10 mouse cellular contexts compared by ENCODE assay signal in the genomic region with DNA sequence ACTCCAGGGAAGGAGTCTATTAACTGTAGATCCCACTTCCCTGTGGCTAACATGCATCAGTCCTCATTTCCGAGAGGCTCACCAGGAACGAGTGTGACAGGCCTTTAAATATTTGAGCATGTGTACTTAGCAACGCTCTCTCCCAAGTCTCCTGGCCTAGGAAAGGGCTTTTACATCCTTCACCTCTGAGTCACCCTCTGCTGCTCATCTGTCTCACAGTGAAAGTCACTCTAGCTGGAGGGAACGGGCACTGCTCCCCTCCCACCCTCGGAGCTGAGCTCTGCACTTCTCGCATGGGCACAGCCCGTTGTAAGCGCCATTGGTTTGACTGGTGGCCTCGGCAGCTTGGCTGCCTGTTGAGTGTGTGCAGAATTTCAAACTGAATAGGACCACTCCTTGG.
A peak's percentile ranks its signal among the peaks of the same experiment; 100 is the strongest.
DNase-seq lines count a peak whose midpoint lies in the region; ATAC-seq lines count a peak whose summit lies in the region.
"Had no signal": no experiment of that assay in that cellular context is flagged by ENCODE, and none has a peak within 500 bp of the region (broad histone marks: within the 10 kb centered on the region; RNA-seq: fewer than 3 reads in every experiment).

No protein-coding gene starts in this region.

- H3K27ac ChIP-seq in heart, embryonic 14.5 days (replicated peaks in 1 of 2; ENCODE audit: control insufficient read depth in 1 of 2, insufficient read depth in 1 of 2, low read depth in 2 of 2, low read length in 2 of 2), result peak overlapping the region; percentile 11 to 51
- H3K27ac ChIP-seq in forebrain, embryonic 13.5 days, result 0 out of 2 replicates have a peak overlapping the region, but pooled peaks have one; percentile 15
- H3K27ac ChIP-seq in midbrain, embryonic 11.5 days (ENCODE audit: low read depth, low read length), result no peak overlapping the region

- H3K36me3 ChIP-seq in heart, embryonic 14.5 days (ENCODE audit: control insufficient read depth, insufficient read depth, low read length), result peaks cover 4% of the 10 kb centered on the region; the same call in 1 of the 2 replicates
- H3K36me3 ChIP-seq in forebrain, embryonic 13.5 days (ENCODE audit: poor library complexity, severe bottlenecking), result no peaks in the 10 kb centered on the region
- no peaks in the 10 kb centered on the region for H3K36me3 ChIP-seq in midbrain, embryonic 11.5 days (ENCODE audit: control insufficient read depth, insufficient read depth, low read length)

- H3K9ac ChIP-seq in heart, embryonic 14.5 days (ENCODE audit: low read length), result no peak overlapping the region
- no peak overlapping the region for H3K9ac ChIP-seq in forebrain, embryonic 13.5 days
- peak overlapping the region; percentile 10; the same call in 1 of the 2 replicates for H3K9ac ChIP-seq in midbrain, embryonic 11.5 days (ENCODE audit: low read length)

- DNase-seq in heart, postnatal 36 days, result no peak
- DNase-seq in adrenal gland, adult 8-10 months, result peak; percentile 37
- DNase-seq in midbrain, embryonic 11.5 days (ENCODE audit: low spot score, missing footprints), result no peak
- no peak for DNase-seq in ovary, postnatal 36 days (ENCODE audit: low spot score)
- no peak for DNase-seq in right cerebral cortex, postnatal 14 days
- DNase-seq: layer of hippocampus, postnatal 36 days had no signal

- no peaks in the 10 kb centered on the region for H3K9me3 ChIP-seq in heart, embryonic 14.5 days (ENCODE audit: control insufficient read depth, low read length)
- no peaks in the 10 kb centered on the region for H3K9me3 ChIP-seq in forebrain, embryonic 13.5 days (replicated peaks)
- no peaks in the 10 kb centered on the region for H3K9me3 ChIP-seq in midbrain, embryonic 11.5 days (ENCODE audit: control insufficient read depth, low read length)

- intact Hi-C loops in heart, postnatal 36 days (cut with DNase I), result loop anchor here (2.0 kb wide), 1 partner anchor 59 kb away; no protein-coding TSS in a partner anchor

- no peaks in the 10 kb centered on the region for H3K27me3 ChIP-seq in heart, embryonic 14.5 days (ENCODE audit: control insufficient read depth, insufficient read depth, low read length)
- H3K27me3 ChIP-seq in forebrain, embryonic 13.5 days, result no peaks in the 10 kb centered on the region
- no peaks in the 10 kb centered on the region for H3K27me3 ChIP-seq in midbrain, embryonic 11.5 days (ENCODE audit: control insufficient read depth, insufficient read depth, low read length)

- H3K4me2 ChIP-seq in heart, embryonic 14.5 days (ENCODE audit: low read length), result no peak overlapping the region
- no peak overlapping the region for H3K4me2 ChIP-seq in forebrain, embryonic 13.5 days
- H3K4me2 ChIP-seq in midbrain, embryonic 11.5 days, result no peak overlapping the region

- ATAC-seq in heart, embryonic 14.5 days (ENCODE audit: insufficient number of reproducible peaks, insufficient read depth, low FRiP score, low read depth), result no peak
- ATAC-seq in forebrain, embryonic 13.5 days, result no peak
- no peak for ATAC-seq in midbrain, embryonic 11.5 days (ENCODE audit: low FRiP score)
- no peak for ATAC-seq in megakaryocyte, adult 5-6 weeks (ENCODE audit: poor library complexity, severe bottlenecking)

- WGBS in heart, embryonic 14.5 days, result 28% methylated on average over 9 of the region's 9 CpGs
- WGBS in forebrain, embryonic 13.5 days, result 48% methylated on average over 9 of the region's 9 CpGs
- 57% methylated on average over 9 of the region's 9 CpGs for WGBS in midbrain, embryonic 11.5 days

- H3K4me1 ChIP-seq in heart, embryonic 14.5 days (ENCODE audit: control insufficient read depth in 2 of 2, insufficient read depth in 2 of 2, low read length in 2 of 2), result peaks cover 36 to 55% of the 10 kb centered on the region in 2 experiments
- H3K4me1 ChIP-seq in forebrain, embryonic 13.5 days, result peaks cover 10% of the 10 kb centered on the region
- H3K4me1 ChIP-seq in midbrain, embryonic 11.5 days (ENCODE audit: control insufficient read depth, insufficient read depth, low read length), result peaks cover 12% of the 10 kb centered on the region; the same call in 1 of the 2 replicates

- no peak overlapping the region for H3K4me3 ChIP-seq in heart, embryonic 14.5 days (ENCODE audit: control insufficient read depth in 1 of 2, insufficient read depth in 1 of 2, low read depth in 1 of 2, low read length in 2 of 2)
- no peak overlapping the region for H3K4me3 ChIP-seq in forebrain, embryonic 13.5 days
- H3K4me3 ChIP-seq in midbrain, embryonic 11.5 days (ENCODE audit: low read depth, low read length), result no peak overlapping the region
- H3K4me3 ChIP-seq: erythroblast, embryonic 14.5 days had no signal
